In genomic region chr16:64881442-64881841, GRCm38 (mm10) we compare ENCODE assay signal across 21 mouse cellular contexts.
"Had no signal": no experiment of that assay in that cellular context is flagged by ENCODE, and none has a peak within 500 bp of the region (broad histone marks: within the 10 kb centered on the region; RNA-seq: fewer than 3 reads in every experiment).

No protein-coding gene starts in this region.

- DNase-seq: liver, postnatal 0 days; lung, adult 2 months; lung, postnatal 14 days; lung, postnatal 36 days; retina, postnatal 1 day; right cerebral cortex, adult 18-20 months; right cerebral cortex, postnatal 25 days; right cerebral cortex, postnatal 4 days; spleen, adult 18-20 months; thymus, adult 18-20 months; thymus, postnatal 14 days; thymus, postnatal 36 days had no signal

- H3K4me2 ChIP-seq: lung, embryonic 15.5 days; midbrain, embryonic 11.5 days; midbrain, embryonic 13.5 days; midbrain, embryonic 15.5 days; neural tube, embryonic 13.5 days; neural tube, embryonic 15.5 days had no signal

- H3K9ac ChIP-seq: liver, postnatal 0 days; lung, embryonic 15.5 days; midbrain, embryonic 13.5 days; midbrain, embryonic 15.5 days; neural tube, embryonic 13.5 days; neural tube, embryonic 15.5 days had no signal

- H3K9me3 ChIP-seq: lung, embryonic 15.5 days; megakaryocyte, embryonic 14.5 days; midbrain, embryonic 13.5 days; midbrain, embryonic 15.5 days; neural tube, embryonic 13.5 days; neural tube, embryonic 15.5 days had no signal

- H3K4me1 ChIP-seq: midbrain, embryonic 13.5 days; midbrain, embryonic 15.5 days; neural tube, embryonic 15.5 days had no signal

- H3K27ac ChIP-seq: lung, embryonic 15.5 days; macrophage; midbrain, embryonic 13.5 days; midbrain, embryonic 15.5 days; neural tube, embryonic 13.5 days; neural tube, embryonic 15.5 days had no signal

- H3K4me3 ChIP-seq: lung, embryonic 15.5 days; megakaryocyte, embryonic 14.5 days; midbrain, embryonic 13.5 days; midbrain, embryonic 15.5 days; neural tube, embryonic 13.5 days; neural tube, embryonic 15.5 days had no signal

- H3K27me3 ChIP-seq: lung, embryonic 15.5 days; megakaryocyte, embryonic 14.5 days; midbrain, embryonic 13.5 days; midbrain, embryonic 15.5 days; neural tube, embryonic 13.5 days; neural tube, embryonic 15.5 days had no signal

- ATAC-seq: liver, postnatal 0 days; lung, postnatal 0 days; midbrain, embryonic 13.5 days; midbrain, embryonic 15.5 days had no signal

- H3K36me3 ChIP-seq: lung, embryonic 15.5 days; midbrain, embryonic 13.5 days; midbrain, embryonic 15.5 days; neural tube, embryonic 13.5 days; neural tube, embryonic 15.5 days had no signal
